Mouse (Mus musculus) heart, postnatal 0 days (tissue): ENCODE measurements around the gene Ormdl3.

Experiments
- CTCF ChIP-seq: IDR thresholded peaks from 2 replicates; pipeline ENCODE4 v1.5.1; 2016; ENCODE audit warnings: antibody characterized with exemption, control low read depth, low read depth
- EP300 ChIP-seq: IDR thresholded peaks from 2 replicates; pipeline ENCODE4 v1.6.1; 2016; ENCODE audit warnings: antibody characterized with exemption, low read depth

DNA sequence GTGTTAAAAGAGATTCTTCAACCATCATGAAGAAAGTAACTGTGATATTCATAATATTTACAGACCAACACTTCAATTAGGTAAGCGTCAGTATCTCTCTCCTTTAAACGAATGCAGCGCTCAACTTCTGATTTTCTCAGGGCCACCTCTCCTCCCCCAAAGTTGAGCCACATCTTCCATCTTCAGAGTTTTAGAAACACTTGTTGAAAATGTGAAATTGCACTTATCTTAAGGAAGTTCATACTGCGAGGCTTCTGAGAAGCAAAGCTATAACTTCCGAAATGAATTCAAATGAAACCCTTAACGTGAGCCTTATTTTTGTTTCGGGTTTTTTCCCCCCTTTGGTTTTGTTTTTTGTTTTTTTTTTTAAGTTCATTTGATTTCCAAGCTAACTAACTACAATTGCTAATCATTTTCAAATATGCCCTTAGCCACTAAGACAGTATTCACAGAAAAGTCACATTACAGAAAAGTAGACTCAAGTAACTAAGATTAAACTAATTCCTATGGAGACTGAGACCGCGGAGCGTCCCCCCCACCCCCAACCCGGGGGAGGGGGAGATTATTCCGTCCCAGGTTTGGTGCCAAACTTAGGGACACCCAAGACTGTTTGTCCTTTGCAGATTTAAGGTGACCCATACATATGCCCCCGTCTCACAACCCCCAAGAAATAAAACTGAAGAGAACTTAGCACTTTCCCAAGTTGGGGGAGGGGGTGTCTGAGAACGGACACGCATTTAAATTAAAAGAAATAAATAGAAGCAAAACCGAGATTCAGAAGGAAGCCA lies 42.1 kb downstream of the Ormdl3 start:
- TF ChIP-seq CTCF (no peak), EP300 (no peak)
